Mouse (Mus musculus) forebrain, embryonic 13.5 days (tissue): ENCODE measurements around the gene Syt1. TPM values are rescaled to one million over a fixed set of nuclear protein-coding genes. Genes with fewer than 3 reads are reported as not detected.
A peak's percentile ranks its signal among the peaks of the same experiment; 100 is the strongest.

Experiments used
- ATAC-seq: fragments of 200-750 bp; cut with Nextera tagmentation; 2 replicates; pipeline ENCODE4 v1.8.0; 2017
- H3K27ac ChIP-seq: fragments of 300-500 bp; sonication (generic); 2 replicates; pipeline ENCODE4 v1.5.1; 2015; ENCODE audit warnings: inconsistent platforms, mild to moderate bottlenecking, moderate library complexity
- H3K27me3 ChIP-seq: fragments of 300-500 bp; sonication (generic); 2 replicates; pipeline ENCODE4 v1.6.1; 2015; ENCODE audit warnings: mild to moderate bottlenecking, inconsistent platforms
- H3K36me3 ChIP-seq: fragments of 300-500 bp; sonication (generic); 2 replicates; pipeline ENCODE4 v1.6.1; 2015; ENCODE audit warnings: mild to moderate bottlenecking, inconsistent platforms; ENCODE audit not compliant: poor library complexity, severe bottlenecking
- H3K4me1 ChIP-seq: fragments of 300-500 bp; sonication (generic); 2 replicates; pipeline ENCODE4 v1.6.1; 2015; ENCODE audit warnings: inconsistent platforms
- H3K4me2 ChIP-seq: fragments of 300-500 bp; sonication (generic); 2 replicates; pipeline ENCODE4 v1.6.1; 2015; ENCODE audit warnings: inconsistent platforms, mild to moderate bottlenecking, moderate library complexity
- H3K4me3 ChIP-seq: fragments of 300-500 bp; sonication (generic); 2 replicates; pipeline ENCODE4 v1.5.1; 2015; ENCODE audit warnings: mild to moderate bottlenecking, inconsistent platforms
- H3K9ac ChIP-seq: fragments of 300-500 bp; sonication (generic); 2 replicates; pipeline ENCODE4 v1.6.1; 2015; ENCODE audit warnings: mild to moderate bottlenecking, inconsistent platforms
- H3K9me3 ChIP-seq: fragments of 300-500 bp; sonication (generic); replicated peaks from 2 replicates; pipeline ENCODE4 v1.6.1; 2016; ENCODE audit warnings: inconsistent platforms
- whole genome bisulfite sequencing: fragments of 180-500 bp; shearing (Covaris S2); methylation state at CpG from one replicate; pipeline ENCODE4 v1.1.7; 2015; 5-methylcytosine and 5-hydroxymethylcytosine counted together
- polyA plus RNA-seq: library from polyadenylated mRNA; unstranded; fragments of >200 nt; fragmentation: Nextera tagmentation; extraction: Ambion mirVana; gene quantifications from 2 replicates; pipeline ENCODE4 v1.2.1, GENCODE M21; 2015

The Syt1 gene
- 45.9 and 51.3 TPM in 2 replicates for polyA plus RNA-seq

- peak; percentile 100 for ATAC-seq
- Histone ChIP-seq H3K4me3 (peak within 1 kb of the TSS; percentile 76), H3K9me3 (no peaks in the 10 kb centered on the region), H3K27ac (peak within 1 kb of the TSS; percentile 88), H3K4me2 (peak within 1 kb of the TSS; percentile 94), H3K36me3 (no peaks in the 10 kb centered on the region), H3K9ac (peak within 1 kb of the TSS; percentile 82), H3K4me1 (peaks cover 15% of the 10 kb centered on the region), H3K27me3 (no peaks in the 10 kb centered on the region; the same call in 1 of the 2 replicates)
- WGBS, result under 1% methylated on average over 37 of the region's 37 CpGs
Measured at GRCm38 (mm10) chr10:109010241-109011193, at the start of gene Syt1. Gene Syt1 (minus strand): TSS chr10:109010982.

DNA sequence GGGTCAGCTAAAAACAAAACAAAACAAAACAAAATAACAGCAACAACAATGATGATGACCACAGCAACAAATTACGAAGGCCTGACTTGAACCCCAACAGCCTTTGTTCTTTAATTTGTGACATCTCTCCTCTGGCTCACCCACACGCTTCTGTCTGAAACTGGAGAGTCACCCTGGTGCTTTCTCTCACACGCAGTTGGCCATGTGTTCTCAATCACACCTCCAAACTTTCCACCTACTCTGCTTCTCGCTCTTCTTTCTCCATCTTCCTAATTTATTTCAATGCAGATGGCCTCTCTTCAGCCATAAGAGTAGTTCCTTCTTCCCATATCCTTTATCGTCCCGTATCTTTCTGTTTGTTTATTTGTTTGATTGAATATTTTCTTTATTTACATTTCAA, 45.7 kb upstream of the Syt1 start:
- no peak overlapping the region for H3K27ac ChIP-seq
- ATAC-seq, result no peak
- H3K9me3 ChIP-seq, result no peaks in the 10 kb centered on the region
- H3K4me1 ChIP-seq, result no peaks in the 10 kb centered on the region
- H3K4me2 ChIP-seq, result no peak overlapping the region
- H3K9ac ChIP-seq, result no peak overlapping the region
- no peaks in the 10 kb centered on the region for H3K27me3 ChIP-seq
- H3K4me3 ChIP-seq, result no peak overlapping the region
- H3K36me3 ChIP-seq, result no peaks in the 10 kb centered on the region
- WGBS, result 88% methylated on average over 6 of the region's 6 CpGs

GRCm38 (mm10) chr10:109047537-109047936, 36.8 kb upstream of the Syt1 start:
- H3K4me3 ChIP-seq, result no peak overlapping the region
- H3K9ac ChIP-seq, result no peak overlapping the region
- H3K27ac ChIP-seq, result no peak overlapping the region
- ATAC-seq, result no peak
- 82% methylated on average over 5 of the region's 5 CpGs for WGBS
- no peak overlapping the region for H3K4me2 ChIP-seq
- no peaks in the 10 kb centered on the region for H3K9me3 ChIP-seq
- no peaks in the 10 kb centered on the region for H3K4me1 ChIP-seq
- no peaks in the 10 kb centered on the region for H3K27me3 ChIP-seq
- no peaks in the 10 kb centered on the region for H3K36me3 ChIP-seq

DNA sequence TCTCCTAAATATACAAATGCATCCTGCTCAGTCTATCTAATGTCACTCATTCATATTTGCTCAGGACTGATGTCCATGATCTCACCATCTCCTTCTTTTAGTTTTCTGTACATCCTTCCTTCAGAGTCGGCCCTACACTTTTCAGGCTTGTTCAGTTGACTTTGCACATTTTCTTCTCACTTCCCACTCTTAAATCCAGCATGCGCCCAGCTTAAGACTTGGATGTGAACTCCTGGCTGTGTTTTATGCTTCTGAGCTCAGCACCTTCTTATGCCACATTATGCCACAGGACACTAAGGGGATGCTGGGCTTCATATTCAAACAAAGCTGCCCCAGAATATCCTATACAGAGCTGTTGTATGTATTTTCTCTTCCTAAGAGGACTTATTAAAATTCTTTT, 36.2 kb upstream of the Syt1 start:
- ATAC-seq, result no peak
- 86% methylated on average over 2 of the region's 2 CpGs for WGBS

GRCm38 (mm10) chr10:109011226-109012165, 714 bp upstream of the Syt1 start:
- peak overlapping the region; percentile 82 for H3K9ac ChIP-seq
- H3K9me3 ChIP-seq, result no peaks in the 10 kb centered on the region
- ATAC-seq, result peak; percentile 60
- H3K4me1 ChIP-seq, result peaks cover 15% of the 10 kb centered on the region
- no peaks in the 10 kb centered on the region; the same call in 1 of the 2 replicates for H3K27me3 ChIP-seq
- under 1% methylated on average over 28 of the region's 29 CpGs for WGBS
- no peak overlapping the region for H3K27ac ChIP-seq
- peak overlapping the region; percentile 76 for H3K4me3 ChIP-seq
- H3K36me3 ChIP-seq, result no peaks in the 10 kb centered on the region
- peak overlapping the region; percentile 94 for H3K4me2 ChIP-seq

More for the DNA sequence above, 36.2 kb upstream of the Syt1 start:
- Histone ChIP-seq H3K27ac (no peak overlapping the region), H3K4me2 (no peak overlapping the region), H3K9me3 (no peaks in the 10 kb centered on the region), H3K4me1 (no peaks in the 10 kb centered on the region), H3K9ac (no peak overlapping the region), H3K36me3 (no peaks in the 10 kb centered on the region), H3K4me3 (no peak overlapping the region), H3K27me3 (no peaks in the 10 kb centered on the region)

DNA sequence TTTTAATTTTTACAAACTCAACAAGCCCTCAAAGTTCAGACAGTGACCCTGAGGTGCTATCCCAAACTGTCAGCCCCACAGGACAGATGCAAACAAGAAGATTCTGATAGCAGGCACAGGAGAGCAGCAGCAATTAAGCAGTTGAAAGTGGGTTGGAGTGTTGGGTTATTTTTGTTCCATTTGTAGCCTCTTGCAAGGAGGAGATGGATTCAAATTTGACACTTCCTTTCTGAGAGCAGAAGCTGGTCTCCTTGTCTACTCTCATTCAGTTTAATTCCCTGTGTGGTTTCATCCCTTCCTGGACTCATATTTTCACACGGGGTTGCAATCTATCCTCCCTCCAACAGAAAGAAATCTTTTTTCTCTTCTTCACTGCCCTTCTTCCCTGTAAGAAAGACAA, 951 bp downstream of the Syt1 start:
- no peaks in the 10 kb centered on the region; the same call in 1 of the 2 replicates for H3K27me3 ChIP-seq
- H3K36me3 ChIP-seq, result no peaks in the 10 kb centered on the region
- H3K27ac ChIP-seq, result no peak overlapping the region
- no peaks in the 10 kb centered on the region for H3K9me3 ChIP-seq
- ATAC-seq, result no peak
- WGBS, result 0% methylated on average over 1 of the region's 1 CpGs
- H3K4me3 ChIP-seq, result peak overlapping the region; percentile 76
- H3K9ac ChIP-seq, result peak overlapping the region; percentile 82
- H3K4me1 ChIP-seq, result peaks cover 18% of the 10 kb centered on the region
- peak overlapping the region; percentile 94 for H3K4me2 ChIP-seq

GRCm38 (mm10) chr10:109008456-109008855, 2.3 kb downstream of the Syt1 start:
- H3K9ac ChIP-seq, result no peak overlapping the region
- H3K9me3 ChIP-seq, result no peaks in the 10 kb centered on the region
- WGBS, result 91% methylated on average over 13 of the region's 13 CpGs
- H3K36me3 ChIP-seq, result no peaks in the 10 kb centered on the region
- peak overlapping the region; percentile 22 for H3K4me3 ChIP-seq
- no peak overlapping the region for H3K27ac ChIP-seq
- peak overlapping the region; percentile 94 for H3K4me2 ChIP-seq
- H3K27me3 ChIP-seq, result no peaks in the 10 kb centered on the region; the same call in 1 of the 2 replicates
- peaks cover 18% of the 10 kb centered on the region for H3K4me1 ChIP-seq
- ATAC-seq, result no peak

- Histone ChIP-seq H3K9ac (no peak overlapping the region), H3K27me3 (no peaks in the 10 kb centered on the region), H3K4me2 (no peak overlapping the region), H3K4me3 (no peak overlapping the region), H3K9me3 (no peaks in the 10 kb centered on the region), H3K36me3 (no peaks in the 10 kb centered on the region), H3K27ac (no peak overlapping the region), H3K4me1 (peaks cover 4% of the 10 kb centered on the region; the same call in 1 of the 2 replicates)
- 87% methylated on average over 4 of the region's 4 CpGs for WGBS
- no peak for ATAC-seq
Measured at GRCm38 (mm10) chr10:109003482-109003881, 7.3 kb downstream of the Syt1 start.

- Histone ChIP-seq H3K4me2 (no peak overlapping the region), H3K9ac (no peak overlapping the region), H3K4me1 (no peaks in the 10 kb centered on the region), H3K27ac (no peak overlapping the region), H3K9me3 (no peaks in the 10 kb centered on the region), H3K27me3 (no peaks in the 10 kb centered on the region), H3K36me3 (no peaks in the 10 kb centered on the region), H3K4me3 (no peak overlapping the region)
- no peak for ATAC-seq
- 95% methylated on average over 2 of the region's 2 CpGs for WGBS
Measured at GRCm38 (mm10) chr10:108987250-108987649, 23.5 kb downstream of the Syt1 start.

DNA sequence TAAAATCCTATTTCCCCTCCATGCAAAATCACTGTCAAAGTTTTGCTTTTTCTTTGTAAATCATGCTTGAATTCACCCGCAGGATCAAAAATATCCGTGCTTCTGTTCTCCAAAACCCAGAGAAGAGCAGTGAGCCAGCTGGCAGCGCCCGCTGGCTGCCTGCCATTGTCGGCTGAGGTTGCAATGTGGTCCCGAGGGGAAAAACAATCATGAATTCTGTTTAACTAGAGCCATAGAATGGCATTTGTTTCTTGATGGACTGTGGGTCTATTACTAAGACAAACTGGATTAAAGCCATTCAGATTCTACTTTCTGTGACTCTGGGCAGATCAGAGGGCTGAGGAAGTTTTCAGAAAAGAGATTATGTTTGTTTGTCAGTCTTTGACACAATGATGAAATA, 31.1 kb downstream of the Syt1 start:
- Histone ChIP-seq H3K9me3 (no peaks in the 10 kb centered on the region), H3K4me2 (no peak overlapping the region), H3K36me3 (no peaks in the 10 kb centered on the region), H3K4me1 (peaks cover 10% of the 10 kb centered on the region), H3K9ac (no peak overlapping the region), H3K27ac (no peak overlapping the region), H3K4me3 (no peak overlapping the region), H3K27me3 (no peaks in the 10 kb centered on the region)
- ATAC-seq, result peak; percentile 93
- WGBS, result 13% methylated on average over 6 of the region's 6 CpGs

- 95% methylated on average over 5 of the region's 5 CpGs for WGBS
- no peaks in the 10 kb centered on the region for H3K27me3 ChIP-seq
- H3K36me3 ChIP-seq, result no peaks in the 10 kb centered on the region
- no peaks in the 10 kb centered on the region for H3K9me3 ChIP-seq
- H3K4me2 ChIP-seq, result no peak overlapping the region
- H3K4me3 ChIP-seq, result no peak overlapping the region
- H3K9ac ChIP-seq, result no peak overlapping the region
- no peak for ATAC-seq
- H3K4me1 ChIP-seq, result no peaks in the 10 kb centered on the region
- no peak overlapping the region for H3K27ac ChIP-seq
Measured at GRCm38 (mm10) chr10:108954952-108955351, 55.8 kb downstream of the Syt1 start.

DNA sequence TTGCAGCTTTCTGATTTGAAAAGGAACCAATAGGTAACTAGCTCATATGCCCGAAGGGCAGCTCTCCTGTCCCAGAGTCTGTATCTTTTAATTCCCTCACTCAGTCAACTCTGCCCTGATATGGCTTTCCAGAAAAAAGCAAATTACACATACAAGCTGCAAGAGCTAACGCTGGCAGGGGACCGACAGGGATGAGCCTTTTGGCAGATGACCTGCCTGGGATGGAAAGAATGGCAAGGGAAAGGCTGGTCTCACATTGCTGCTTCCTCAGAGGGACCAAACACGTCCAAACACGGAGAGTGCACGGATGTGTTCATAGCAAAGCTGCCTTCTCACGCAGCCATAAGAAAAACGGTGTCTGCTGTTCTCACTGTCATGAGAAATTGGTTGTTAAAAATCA, 58.6 kb downstream of the Syt1 start:
- H3K9ac ChIP-seq, result no peak overlapping the region
- no peaks in the 10 kb centered on the region for H3K36me3 ChIP-seq
- no peaks in the 10 kb centered on the region for H3K27me3 ChIP-seq
- WGBS, result 82% methylated on average over 8 of the region's 8 CpGs
- H3K4me2 ChIP-seq, result no peak overlapping the region
- no peak overlapping the region for H3K27ac ChIP-seq
- no peaks in the 10 kb centered on the region for H3K9me3 ChIP-seq
- H3K4me3 ChIP-seq, result no peak overlapping the region
- no peak for ATAC-seq
- no peaks in the 10 kb centered on the region for H3K4me1 ChIP-seq
